Mouse (Mus musculus) neural tube, embryonic 15.5 days (tissue): Measurements from ENCODE around the gene Psat1. TPM values are rescaled to one million over a fixed set of nuclear protein-coding genes. Genes with fewer than 3 reads are reported as not detected.

Experiments
- ATAC-seq: fragments of 200-750 bp; cut with Nextera tagmentation; 2 replicates; pipeline ENCODE4 v1.8.0; 2017; ENCODE audit warnings: mild to moderate bottlenecking, moderate TSS enrichment, moderate library complexity; ENCODE audit not compliant: low FRiP score
- H3K27ac ChIP-seq: fragments of 300-500 bp; sonication (generic); replicated peaks from 2 replicates; pipeline ENCODE4 v1.5.1; 2015; ENCODE audit warnings: mild to moderate bottlenecking, inconsistent platforms
- H3K27me3 ChIP-seq: fragments of 300-500 bp; sonication (generic); replicated peaks from 2 replicates; pipeline ENCODE4 v1.6.1; 2015; ENCODE audit warnings: inconsistent platforms
- H3K36me3 ChIP-seq: fragments of 300-500 bp; sonication (generic); 2 replicates; pipeline ENCODE4 v1.6.1; 2015; ENCODE audit warnings: inconsistent platforms
- H3K4me1 ChIP-seq: fragments of 300-500 bp; sonication (generic); 2 replicates; pipeline ENCODE4 v1.6.1; 2015; ENCODE audit warnings: inconsistent platforms
- H3K4me2 ChIP-seq: fragments of 300-500 bp; sonication (generic); 2 replicates; pipeline ENCODE4 v1.6.1; 2015; ENCODE audit warnings: inconsistent platforms, mild to moderate bottlenecking, moderate library complexity
- H3K4me3 ChIP-seq: fragments of 300-500 bp; sonication (generic); replicated peaks from 2 replicates; pipeline ENCODE4 v1.5.1; 2015; ENCODE audit warnings: mild to moderate bottlenecking, inconsistent platforms
- H3K9ac ChIP-seq: fragments of 300-500 bp; sonication (generic); replicated peaks from 2 replicates; pipeline ENCODE4 v1.6.1; 2015; ENCODE audit warnings: mild to moderate bottlenecking, inconsistent platforms
- H3K9me3 ChIP-seq: fragments of 300-500 bp; sonication (generic); replicated peaks from 2 replicates; pipeline ENCODE4 v1.6.1; 2016; ENCODE audit warnings: inconsistent platforms
- WGBS: fragments of 180-500 bp; shearing (Covaris S2); methylation state at CpG from one replicate; pipeline ENCODE4 v1.1.7; 2015; ENCODE audit warnings: mixed read lengths; 5-methylcytosine and 5-hydroxymethylcytosine counted together
- polyA plus RNA-seq: library from polyadenylated mRNA; unstranded; fragments of >200 nt; fragmentation: Nextera tagmentation; extraction: Ambion mirVana; gene quantifications from 2 replicates; pipeline ENCODE4 v1.2.1, GENCODE M21; 2015

Gene Psat1
- polyA plus RNA-seq, 1 experiment from 2014 or later: 61.6 TPM

DNA sequence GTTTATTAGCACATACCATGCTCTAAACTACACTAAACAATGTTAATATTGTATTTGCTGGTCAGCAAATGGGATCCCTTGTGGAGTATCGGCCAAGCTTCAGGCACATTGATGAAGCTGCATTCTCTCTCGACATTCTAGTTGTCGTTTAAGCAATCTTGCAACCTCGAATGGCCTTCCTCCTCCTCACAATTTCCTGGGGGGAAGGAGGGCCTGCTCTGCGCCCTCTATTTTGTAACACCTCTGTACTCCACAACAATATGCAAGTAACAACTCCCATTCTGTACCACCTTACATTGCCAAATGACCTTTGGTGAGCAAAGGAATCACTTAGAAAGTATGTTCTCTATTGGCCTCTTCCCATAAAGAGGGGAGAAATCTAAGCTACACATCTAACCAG, 91.8 kb downstream of the Psat1 start:
- H3K4me1 ChIP-seq: no peaks in the 10 kb centered on the region
- H3K9ac ChIP-seq: no peak overlapping the region
- no peak overlapping the region for H3K27ac ChIP-seq
- H3K4me2 ChIP-seq: no peak overlapping the region
- no peak overlapping the region for H3K4me3 ChIP-seq
- no peaks in the 10 kb centered on the region for H3K27me3 ChIP-seq
- no peaks in the 10 kb centered on the region for H3K9me3 ChIP-seq
- no peak for ATAC-seq
- H3K36me3 ChIP-seq: no peaks in the 10 kb centered on the region
- WGBS: 91% methylated on average over 5 of the region's 5 CpGs

Other genes with a start within 250 kb of the Psat1 start
- 25.7 and 25.9 TPM in 2 replicates for gene Cep78, start 37.7 kb upstream of the Psat1 start, polyA plus RNA-seq
- 98.0 and 110 TPM in 2 replicates for gene Gnaq, start 185.5 kb upstream of the Psat1 start, polyA plus RNA-seq